Mouse (Mus musculus) CH12.LX (cell line): Measurements from ENCODE around the gene Cep112. TPM values are rescaled to one million over a fixed set of nuclear protein-coding genes. Genes with fewer than 3 reads are reported as not detected.

ENCODE experiments used
- DNase-seq: peaks from one replicate; pipeline ENCODE4 v3.0.0-alpha.2; 2013; ENCODE audit errors: extremely low read depth
- H3K27ac ChIP-seq: 2 replicates; pipeline ENCODE4 v1.5.1; 2012; ENCODE audit warnings: low read depth, mild to moderate bottlenecking, control low read depth, moderate library complexity; ENCODE audit not compliant: insufficient read depth
- H3K27me3 ChIP-seq: replicated peaks from 2 replicates; pipeline ENCODE3; 2012; ENCODE audit warnings: inconsistent platforms
- H3K36me3 ChIP-seq, 2 experiments: replicated peaks in 1 of 2; 2 replicates each; pipeline versions ENCODE3 to v1.6.1; 2012; ENCODE audit warnings: inconsistent platforms in 1 of 2, low read length in 1 of 2, mild to moderate bottlenecking in 1 of 2, mixed read lengths in 1 of 2, moderate library complexity in 1 of 2; ENCODE audit not compliant: control insufficient read depth in 1 of 2, insufficient read depth in 1 of 2
- H3K4me1 ChIP-seq, 2 experiments: 2 replicates each; pipeline ENCODE4 v1.6.1; 2012; ENCODE audit warnings: inconsistent platforms in 1 of 2, moderate library complexity in 1 of 2; ENCODE audit not compliant: insufficient read depth in 2 of 2, control insufficient read depth in 1 of 2
- H3K4me2 ChIP-seq: 2 replicates; pipeline ENCODE4 v1.6.1; 2012; ENCODE audit warnings: low read depth, mild to moderate bottlenecking, control low read depth; ENCODE audit not compliant: poor library complexity, insufficient read depth, severe bottlenecking
- H3K4me3 ChIP-seq, 3 experiments: fragments of 150-350 bp in 1 of 3; sonication (generic) in 1 of 3; replicated peaks in 1 of 3; 2 replicates each; pipeline versions ENCODE3 to v1.5.1; 2011 to 2012; ENCODE audit warnings: low read depth in 2 of 3, low read length in 2 of 3, mild to moderate bottlenecking in 2 of 3, moderate library complexity in 2 of 3, control low read depth in 1 of 3, improper control_type of control experiment in 1 of 3, inconsistent platforms in 1 of 3, mixed read lengths in 1 of 3; ENCODE audit not compliant: poor library complexity in 1 of 3
- H3K79me2 ChIP-seq: replicated peaks from 2 replicates; pipeline ENCODE4 v1.6.1; 2012; ENCODE audit warnings: mild to moderate bottlenecking, moderate library complexity; ENCODE audit not compliant: control insufficient read depth, poor library complexity, insufficient read depth, severe bottlenecking; ENCODE audit errors: extremely low read depth
- H3K9ac ChIP-seq: 2 replicates; pipeline ENCODE4 v1.6.1; 2012; ENCODE audit warnings: low read depth, mild to moderate bottlenecking, control low read depth, moderate library complexity; ENCODE audit not compliant: insufficient read depth
- H3K9me3 ChIP-seq: replicated peaks from 2 replicates; pipeline ENCODE3; 2012; ENCODE audit warnings: low read length, inconsistent platforms, mixed read lengths
- BHLHE40 ChIP-seq: IDR thresholded peaks from 2 replicates; pipeline ENCODE4 v1.6.1; 2011; ENCODE audit warnings: mild to moderate bottlenecking, low read depth, low read length, improper control_type of control experiment
- CHD1 ChIP-seq: IDR thresholded peaks from 2 replicates; pipeline ENCODE4 v1.6.1; 2012; ENCODE audit warnings: low read depth, low read length, improper control_type of control experiment, inconsistent platforms
- CHD2 ChIP-seq: IDR thresholded peaks from 2 replicates; pipeline ENCODE4 v1.6.1; 2011; ENCODE audit warnings: low read length, improper control_type of control experiment
- ELF1 ChIP-seq: IDR thresholded peaks from 2 replicates; pipeline ENCODE4 v1.6.1; 2014; ENCODE audit warnings: low read depth, mild to moderate bottlenecking, inconsistent platforms, low read length, improper control_type of control experiment
- ETS1 ChIP-seq: conservative IDR thresholded peaks from 2 replicates; pipeline ENCODE4 v1.6.1; 2012; ENCODE audit warnings: low read depth, mild to moderate bottlenecking, inconsistent platforms, low read length, improper control_type of control experiment, moderate library complexity
- GABPA ChIP-seq: IDR thresholded peaks from 2 replicates; pipeline ENCODE4 v1.6.1; 2012; ENCODE audit warnings: low read depth, low read length, improper control_type of control experiment, inconsistent platforms; ENCODE audit not compliant: insufficient replicate concordance
- HCFC1 ChIP-seq: IDR thresholded peaks from 2 replicates; pipeline ENCODE4 v1.6.1; 2012; ENCODE audit warnings: low read depth, mild to moderate bottlenecking, inconsistent platforms, low read length, improper control_type of control experiment
- IRF4 ChIP-seq: IDR thresholded peaks from 2 replicates; pipeline ENCODE4 v1.6.1; 2014; ENCODE audit warnings: low read depth, mild to moderate bottlenecking, inconsistent platforms, low read length, improper control_type of control experiment
- JUND ChIP-seq: conservative IDR thresholded peaks from 2 replicates; pipeline ENCODE4 v1.6.1; 2011; ENCODE audit warnings: low read depth, low read length, improper control_type of control experiment
- KAT2A ChIP-seq: IDR thresholded peaks from 2 replicates; pipeline ENCODE4 v1.6.1; 2012; ENCODE audit warnings: low read length, improper control_type of control experiment, inconsistent platforms; ENCODE audit not compliant: insufficient replicate concordance
- MAX ChIP-seq: IDR thresholded peaks from 2 replicates; pipeline ENCODE4 v1.6.1; 2011; ENCODE audit warnings: low read length, improper control_type of control experiment
- MAZ ChIP-seq: IDR thresholded peaks from 2 replicates; pipeline ENCODE4 v1.6.1; 2012; ENCODE audit warnings: low read depth, mild to moderate bottlenecking, inconsistent platforms, low read length, improper control_type of control experiment, moderate library complexity
- MXI1 ChIP-seq: IDR thresholded peaks from 2 replicates; pipeline ENCODE4 v1.6.1; 2011; ENCODE audit warnings: mild to moderate bottlenecking, low read depth, low read length, improper control_type of control experiment
- MYC ChIP-seq: IDR thresholded peaks from 2 replicates; pipeline ENCODE4 v1.6.1; 2011; ENCODE audit warnings: low read depth, mild to moderate bottlenecking, improper control_type of control experiment, low read length
- NELFE ChIP-seq: IDR thresholded peaks from 2 replicates; pipeline ENCODE4 v1.6.1; 2011; ENCODE audit warnings: low read depth, low read length, improper control_type of control experiment
- NRF1 ChIP-seq: IDR thresholded peaks from 2 replicates; pipeline ENCODE4 v1.6.1; 2014; ENCODE audit warnings: low read depth, mild to moderate bottlenecking, inconsistent platforms, low read length, improper control_type of control experiment, moderate library complexity
- POLR2AphosphoS2 ChIP-seq: IDR thresholded peaks from 2 replicates; pipeline ENCODE4 v1.6.1; 2011; ENCODE audit warnings: low read depth, low read length, improper control_type of control experiment
- RCOR1 ChIP-seq: conservative IDR thresholded peaks from 2 replicates; pipeline ENCODE4 v1.6.1; 2012; ENCODE audit warnings: low read depth, mild to moderate bottlenecking, inconsistent platforms, low read length, improper control_type of control experiment
- SIN3A ChIP-seq: IDR thresholded peaks from 2 replicates; pipeline ENCODE4 v1.6.1; 2012; ENCODE audit warnings: low read length, improper control_type of control experiment, inconsistent platforms
- SMC3 ChIP-seq: IDR thresholded peaks from 2 replicates; pipeline ENCODE4 v1.6.1; 2011; ENCODE audit warnings: low read depth, low read length, improper control_type of control experiment
- TCF12 ChIP-seq: IDR thresholded peaks from 2 replicates; pipeline ENCODE4 v1.6.1; 2014; ENCODE audit warnings: low read depth, mild to moderate bottlenecking, inconsistent platforms, low read length, improper control_type of control experiment
- UBTF ChIP-seq: IDR thresholded peaks from 2 replicates; pipeline ENCODE4 v1.6.1; 2012; ENCODE audit warnings: low read depth, mild to moderate bottlenecking, inconsistent platforms, low read length, improper control_type of control experiment, moderate library complexity
- USF1 ChIP-seq: IDR thresholded peaks from 2 replicates; pipeline ENCODE4 v1.6.1; 2014; ENCODE audit warnings: low read depth, mild to moderate bottlenecking, inconsistent platforms, low read length, improper control_type of control experiment
- ZC3H11A ChIP-seq: IDR thresholded peaks from 2 replicates; pipeline ENCODE4 v1.6.1; 2012; ENCODE audit warnings: low read depth, mild to moderate bottlenecking, inconsistent platforms, low read length, improper control_type of control experiment
- dilution Hi-C: fragments of 300-500 bp; cut with MboI; formaldehyde crosslinking; loops from 2 replicates; pipeline ENCODE4 v1.14.3; 2020; ENCODE audit warnings: low sequenced_read_pairs; ENCODE audit not compliant: extremely low pct_unique_long_range_greater_than_20kb, extremely low pct_ligation_motif_present
- in situ Hi-C: fragments of 300-500 bp; cut with MboI; formaldehyde crosslinking; loops from 3 replicates; pipeline ENCODE4 v1.14.3; 2019; ENCODE audit warnings: low sequenced_read_pairs, low pct_ligation_motif_present, low pct_unique_long_range_greater_than_20kb, mixed read lengths
- polyA plus RNA-seq: library from polyadenylated mRNA; unstranded; fragments of >175 nt; gene quantifications from 2 replicates; pipeline ENCODE4 v1.2.1, GENCODE M21; 2012; ENCODE audit warnings: low read depth; ENCODE audit not compliant: insufficient read length
- total RNA-seq, 2 experiments: library from RNA; depleted of rRNA; stranded (reverse); fragments of 300-350 nt in 1 of 2; fragments of >200 nt in 1 of 2; gene quantifications; 2 replicates each; pipeline ENCODE4 v1.2.3; 2012 to 2014

The Cep112 gene
- total and polyA plus RNA-seq, 3 experiments: 0.93 to 1.4 (median 1.3) TPM

DNA sequence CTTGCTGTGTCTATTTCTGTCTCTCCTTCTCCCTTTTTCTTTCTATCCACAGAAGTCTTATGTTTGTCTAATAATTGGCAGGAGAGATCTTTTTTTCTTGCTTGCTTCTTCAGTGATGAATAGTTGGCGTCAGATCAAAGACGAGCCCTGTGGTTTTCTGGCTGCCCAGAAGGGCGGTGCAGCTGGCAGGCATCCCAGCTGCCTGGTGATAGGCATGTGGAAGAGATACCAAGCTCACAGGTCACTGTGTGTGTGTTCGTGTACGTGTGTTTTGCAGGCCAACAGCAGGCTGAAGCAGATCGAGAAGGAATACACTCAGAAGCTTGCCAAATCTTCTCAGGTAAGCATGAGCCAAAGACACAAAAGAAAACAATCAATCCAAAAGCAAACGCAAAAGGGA lies 327.3 kb downstream of the Cep112 start:
- in situ Hi-C loops (no loop called here), dilution Hi-C loops (no loop called here)
- Histone ChIP-seq H3K27me3 (no peaks in the 10 kb centered on the region), H3K27ac (no peak overlapping the region), H3K4me2 (no peak overlapping the region), H3K36me3 (no peaks in the 10 kb centered on the region), H3K9ac (no peak overlapping the region), H3K4me1 (no peaks in the 10 kb centered on the region), H3K9me3 (no peaks in the 10 kb centered on the region), H3K79me2 (no peaks in the 10 kb centered on the region), H3K4me3 (no peak overlapping the region)
- DNase-seq: no peak
- TF ChIP-seq HCFC1 (no peak), NRF1 (no peak), ELF1 (no peak), POLR2AphosphoS2 (no peak), IRF4 (no peak), MXI1 (no peak), UBTF (no peak), MYC (no peak), ETS1 (no peak), USF1 (no peak), TCF12 (no peak), GABPA (no peak), SIN3A (no peak), ZC3H11A (no peak), MAX (no peak), CHD2 (no peak), RCOR1 (no peak)

GRCm38 (mm10) chr11:108752765-108753164 lies 327.8 kb downstream of the Cep112 start:
- Histone ChIP-seq H3K4me3 (no peak overlapping the region), H3K79me2 (no peaks in the 10 kb centered on the region), H3K4me1 (no peaks in the 10 kb centered on the region), H3K4me2 (no peak overlapping the region), H3K36me3 (no peaks in the 10 kb centered on the region), H3K9ac (no peak overlapping the region), H3K27ac (no peak overlapping the region), H3K27me3 (no peaks in the 10 kb centered on the region), H3K9me3 (no peaks in the 10 kb centered on the region)
- DNase-seq: no peak
- in situ Hi-C loops (no loop called here), dilution Hi-C loops (no loop called here)
- TF ChIP-seq TCF12 (no peak), HCFC1 (no peak), SMC3 (no peak), NELFE (no peak), BHLHE40 (no peak), GABPA (no peak), CHD1 (no peak), IRF4 (no peak), POLR2AphosphoS2 (no peak), KAT2A (no peak), MAZ (no peak), MAX (no peak), ZC3H11A (no peak), MYC (no peak), ELF1 (no peak), RCOR1 (no peak), JUND (no peak)
